8 mouse cellular contexts compared by ENCODE assay signal in the genomic region with DNA sequence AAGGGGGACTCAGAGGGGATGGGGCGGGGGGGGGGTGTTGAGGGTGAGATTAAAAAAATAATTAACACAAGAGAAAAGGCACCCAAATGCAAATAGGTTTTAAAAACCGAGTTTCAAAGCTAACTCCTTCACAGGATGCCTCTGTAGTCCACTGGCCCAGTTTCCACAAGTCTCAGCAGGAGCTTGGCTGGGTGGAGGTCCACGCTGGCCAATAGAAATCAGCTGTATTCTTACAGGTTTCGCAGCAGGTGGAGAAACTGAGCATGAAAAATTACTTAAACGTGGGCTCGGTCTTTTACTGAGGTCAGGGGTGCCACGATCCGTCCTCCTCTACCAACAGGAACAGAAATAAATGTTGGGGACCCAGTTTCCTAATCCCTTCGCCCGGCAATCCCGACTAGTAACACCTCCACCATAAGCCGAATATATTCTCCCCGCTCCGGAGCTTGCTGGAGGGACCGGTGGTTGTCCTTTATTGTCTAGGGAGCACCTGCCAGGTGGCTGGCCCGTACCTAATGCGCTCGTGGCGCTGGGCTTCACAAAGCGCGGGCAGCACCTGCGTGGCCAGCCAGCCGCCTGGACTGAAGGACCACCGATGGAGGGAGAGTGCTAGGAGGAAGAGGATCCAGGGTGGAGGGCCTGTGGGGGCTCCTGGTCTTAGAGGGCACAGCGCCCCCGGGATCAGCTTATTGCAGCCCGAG. TPM values are rescaled to one million over a fixed set of nuclear protein-coding genes. Genes with fewer than 3 reads are reported as not detected.
DNase-seq lines count a peak whose midpoint lies in the region; ATAC-seq lines count a peak whose summit lies in the region.

No protein-coding gene starts in this region.

- WGBS in lung, embryonic 15.5 days = 4% methylated on average over 27 of the region's 27 CpGs
- 4% methylated on average over 27 of the region's 27 CpGs for WGBS in intestine, embryonic 15.5 days
- 3% methylated on average over 27 of the region's 27 CpGs for WGBS in neural tube, embryonic 14.5 days

- peaks cover 47% of the 10 kb centered on the region; the same call in 1 of the 2 replicates for H3K27me3 ChIP-seq in lung, embryonic 15.5 days
- H3K27me3 ChIP-seq in intestine, embryonic 15.5 days (replicated peaks) = no peaks in the 10 kb centered on the region; the same call in 1 of the 2 replicates
- no peaks in the 10 kb centered on the region for H3K27me3 ChIP-seq in neural tube, embryonic 14.5 days (ENCODE audit: control insufficient read depth, insufficient read depth, low read length)

- no peaks in the 10 kb centered on the region for H3K9me3 ChIP-seq in lung, embryonic 15.5 days
- no peaks in the 10 kb centered on the region for H3K9me3 ChIP-seq in intestine, embryonic 15.5 days
- H3K9me3 ChIP-seq in neural tube, embryonic 14.5 days (ENCODE audit: control insufficient read depth, low read length) = no peaks in the 10 kb centered on the region

- H3K27ac ChIP-seq in lung, embryonic 15.5 days = no peak overlapping the region
- H3K27ac ChIP-seq in intestine, embryonic 15.5 days = no peak overlapping the region
- no peak overlapping the region for H3K27ac ChIP-seq in neural tube, embryonic 14.5 days (ENCODE audit: low read depth, low read length)

- peak; percentile 13; the same call in 1 of the 2 replicates for ATAC-seq in cerebellum, adult (ENCODE audit: insufficient number of reproducible peaks, low FRiP score, low TSS enrichment)
- ATAC-seq in lung, embryonic 15.5 days (ENCODE audit: borderline replicate concordance, extremely low read depth, low FRiP score, low TSS enrichment) = peak; percentile 24; the same call in 1 of the 2 replicates
- peak; percentile 77 for ATAC-seq in intestine, embryonic 15.5 days
- ATAC-seq in neural tube, embryonic 14.5 days (ENCODE audit: low read depth) = no peak

- H3K36me3 ChIP-seq in lung, embryonic 15.5 days = no peaks in the 10 kb centered on the region
- no peaks in the 10 kb centered on the region for H3K36me3 ChIP-seq in intestine, embryonic 15.5 days
- H3K36me3 ChIP-seq in neural tube, embryonic 14.5 days (ENCODE audit: control insufficient read depth, insufficient read depth, low read length) = no peaks in the 10 kb centered on the region

- DNase-seq in cerebellum, adult 18-20 months = no peak
- DNase-seq in lung, adult 18-20 months = no peak
- no peak for DNase-seq in ovary, adult 18-20 months (ENCODE audit: low spot score)
- no peak for DNase-seq in embryo, embryonic 10 days (ENCODE audit: low spot score)

- peak overlapping the region; percentile 94 for H3K4me2 ChIP-seq in lung, embryonic 15.5 days
- peak overlapping the region; percentile 97 for H3K4me2 ChIP-seq in intestine, embryonic 15.5 days (replicated peaks)
- peak overlapping the region; percentile 77 for H3K4me2 ChIP-seq in neural tube, embryonic 14.5 days (ENCODE audit: low read depth, low read length)

- H3K9ac ChIP-seq in lung, embryonic 15.5 days = peak overlapping the region; percentile 54; the same call in 1 of the 2 replicates
- peak overlapping the region; percentile 55 for H3K9ac ChIP-seq in intestine, embryonic 15.5 days
- peak overlapping the region; percentile 83 for H3K9ac ChIP-seq in neural tube, embryonic 14.5 days (replicated peaks; ENCODE audit: low read depth, low read length)

- peaks cover 20% of the 10 kb centered on the region for H3K4me1 ChIP-seq in lung, embryonic 15.5 days
- no peaks in the 10 kb centered on the region; the same call in 1 of the 2 replicates for H3K4me1 ChIP-seq in intestine, embryonic 15.5 days (replicated peaks)
- peaks cover 16% of the 10 kb centered on the region for H3K4me1 ChIP-seq in neural tube, embryonic 14.5 days (ENCODE audit: control insufficient read depth, insufficient read depth, low read length)

- peak overlapping the region; percentile 52 for H3K4me3 ChIP-seq in lung, embryonic 15.5 days
- H3K4me3 ChIP-seq in intestine, embryonic 15.5 days (replicated peaks) = peak overlapping the region; percentile 59
- H3K4me3 ChIP-seq in neural tube, embryonic 14.5 days (ENCODE audit: low read depth, low read length) = peak overlapping the region; percentile 81

RNA-seq across cellular contexts. Expression of gene Kit, which starts 0.4 kb away (rescaled TPM):
- polyA plus RNA-seq in lung, embryonic 15.5 days (2015; fragmentation: Nextera tagmentation; extraction: Ambion mirVana) = 39.1 and 43.7 TPM in 2 replicates
- 20.7 and 24.3 TPM in 2 replicates for polyA plus RNA-seq in intestine, embryonic 15.5 days (2015; fragmentation: Nextera tagmentation; extraction: Ambion mirVana)
- polyA plus RNA-seq in neural tube, embryonic 14.5 days (2014; fragmentation: Nextera tagmentation; extraction: Ambion mirVana) = 51.3 and 64.9 TPM in 2 replicates
